Mouse (Mus musculus): Measurements from ENCODE around the gene Zbtb20.
A peak's percentile ranks its signal among the peaks of the same experiment; 100 is the strongest.

The Zbtb20 gene

GRCm38 (mm10) chr16:43291423-43291822 lies 415.7 kb downstream of the Zbtb20 start:
- DNase-seq (ENCODE audit: low spot score in 2 of 2), result no peak

- DNase-seq (ENCODE audit: low spot score in 2 of 2), result no peak
These were observed 422.4 kb downstream of the Zbtb20 start for GRCm38 (mm10) chr16:43297953-43298596.

- DNase-seq (ENCODE audit: low spot score in 2 of 2), result no peak
These were observed 424.7 kb downstream of the Zbtb20 start for GRCm38 (mm10) chr16:43300420-43300819.

- no peak for DNase-seq (ENCODE audit: low spot score in 2 of 2)
These were observed 426.5 kb downstream of the Zbtb20 start for GRCm38 (mm10) chr16:43302171-43302570.

GRCm38 (mm10) chr16:43303245-43304197 lies 427.8 kb downstream of the Zbtb20 start:
- peak; percentile 6 to 59 for DNase-seq (ENCODE audit: low spot score in 2 of 2)

GRCm38 (mm10) chr16:43309968-43310431 lies 434.3 kb downstream of the Zbtb20 start:
- no peak for DNase-seq (ENCODE audit: low spot score in 2 of 2)

- no peak for DNase-seq (ENCODE audit: low spot score in 2 of 2)
These were observed 448.3 kb downstream of the Zbtb20 start for GRCm38 (mm10) chr16:43324009-43324408.

GRCm38 (mm10) chr16:43328221-43328620 lies 452.5 kb downstream of the Zbtb20 start:
- DNase-seq (ENCODE audit: low spot score in 2 of 2), result no peak

GRCm38 (mm10) chr16:43330206-43330605 lies 454.5 kb downstream of the Zbtb20 start:
- no peak for DNase-seq (ENCODE audit: low spot score in 2 of 2)

GRCm38 (mm10) chr16:43331440-43331839 lies 455.8 kb downstream of the Zbtb20 start:
- DNase-seq (ENCODE audit: low spot score in 2 of 2), result no peak

GRCm38 (mm10) chr16:43332734-43333133 lies 457.1 kb downstream of the Zbtb20 start:
- DNase-seq (ENCODE audit: low spot score in 2 of 2), result no peak

- DNase-seq (ENCODE audit: low spot score in 2 of 2), result no peak
These were observed 457.6 kb downstream of the Zbtb20 start for GRCm38 (mm10) chr16:43333265-43333664.

GRCm38 (mm10) chr16:43334411-43335150 lies 458.9 kb downstream of the Zbtb20 start:
- peak in 1 of 2 experiments; percentile 22 for DNase-seq (ENCODE audit: low spot score in 2 of 2)

- DNase-seq (ENCODE audit: low spot score in 2 of 2), result no peak
These were observed 459.6 kb downstream of the Zbtb20 start for GRCm38 (mm10) chr16:43335151-43335823.

GRCm38 (mm10) chr16:43335824-43336215 lies 460.1 kb downstream of the Zbtb20 start:
- no peak for DNase-seq (ENCODE audit: low spot score in 2 of 2)

GRCm38 (mm10) chr16:43340712-43341111 lies 465.0 kb downstream of the Zbtb20 start:
- no peak for DNase-seq (ENCODE audit: low spot score in 2 of 2)

- DNase-seq (ENCODE audit: low spot score in 2 of 2), result no peak
These were observed 466.3 kb downstream of the Zbtb20 start for GRCm38 (mm10) chr16:43341916-43342455.

- no peak for DNase-seq (ENCODE audit: low spot score in 2 of 2)
These were observed 470.4 kb downstream of the Zbtb20 start for GRCm38 (mm10) chr16:43346094-43346493.

GRCm38 (mm10) chr16:43355776-43356645 lies 480.3 kb downstream of the Zbtb20 start:
- no peak for DNase-seq (ENCODE audit: low spot score in 2 of 2)

GRCm38 (mm10) chr16:43359546-43359945 lies 483.9 kb downstream of the Zbtb20 start:
- DNase-seq (ENCODE audit: low spot score in 2 of 2), result no peak
